Mouse (Mus musculus) limb, embryonic 10.5 days (tissue): ENCODE measurements around the gene Gm26938. TPM values are rescaled to one million over a fixed set of nuclear protein-coding genes. Genes with fewer than 3 reads are reported as not detected.

Experiments
- DNase-seq: peaks from one replicate; pipeline ENCODE4 v3.0.0-alpha.2; 2017; ENCODE audit warnings: low spot score
- H3K27ac ChIP-seq: fragments of 300-500 bp; sonication (generic); 2 replicates; pipeline ENCODE4 v1.5.1; 2016; ENCODE audit warnings: mild to moderate bottlenecking
- H3K27me3 ChIP-seq: fragments of 300-500 bp; sonication (generic); 2 replicates; pipeline ENCODE4 v1.6.1; 2016; ENCODE audit warnings: low read depth, mild to moderate bottlenecking; ENCODE audit not compliant: poor library complexity, severe bottlenecking
- H3K36me3 ChIP-seq: fragments of 300-500 bp; sonication (generic); 2 replicates; pipeline ENCODE4 v1.6.1; 2016; ENCODE audit warnings: mild to moderate bottlenecking, moderate library complexity
- H3K4me1 ChIP-seq: fragments of 300-500 bp; sonication (generic); 2 replicates; pipeline ENCODE4 v1.6.1; 2016
- H3K4me3 ChIP-seq: fragments of 300-500 bp; sonication (generic); 2 replicates; pipeline ENCODE4 v1.5.1; 2016; ENCODE audit warnings: mild to moderate bottlenecking, moderate library complexity
- H3K9me3 ChIP-seq: fragments of 300-500 bp; sonication (generic); replicated peaks from 2 replicates; pipeline ENCODE4 v1.6.1; 2016; ENCODE audit warnings: mild to moderate bottlenecking
- WGBS: fragments of 180-500 bp; shearing (Covaris S2); methylation state at CpG from one replicate; pipeline ENCODE4 v1.1.7; 2016; 5-methylcytosine and 5-hydroxymethylcytosine counted together
- polyA plus RNA-seq: library from polyadenylated mRNA; unstranded; fragments of >200 nt; fragmentation: Nextera tagmentation; extraction: Ambion mirVana; gene quantifications from 2 replicates; pipeline ENCODE4 v1.2.1, GENCODE M21; 2016

Gm26938 gene
- polyA plus RNA-seq = not detected in 2 replicates

DNA sequence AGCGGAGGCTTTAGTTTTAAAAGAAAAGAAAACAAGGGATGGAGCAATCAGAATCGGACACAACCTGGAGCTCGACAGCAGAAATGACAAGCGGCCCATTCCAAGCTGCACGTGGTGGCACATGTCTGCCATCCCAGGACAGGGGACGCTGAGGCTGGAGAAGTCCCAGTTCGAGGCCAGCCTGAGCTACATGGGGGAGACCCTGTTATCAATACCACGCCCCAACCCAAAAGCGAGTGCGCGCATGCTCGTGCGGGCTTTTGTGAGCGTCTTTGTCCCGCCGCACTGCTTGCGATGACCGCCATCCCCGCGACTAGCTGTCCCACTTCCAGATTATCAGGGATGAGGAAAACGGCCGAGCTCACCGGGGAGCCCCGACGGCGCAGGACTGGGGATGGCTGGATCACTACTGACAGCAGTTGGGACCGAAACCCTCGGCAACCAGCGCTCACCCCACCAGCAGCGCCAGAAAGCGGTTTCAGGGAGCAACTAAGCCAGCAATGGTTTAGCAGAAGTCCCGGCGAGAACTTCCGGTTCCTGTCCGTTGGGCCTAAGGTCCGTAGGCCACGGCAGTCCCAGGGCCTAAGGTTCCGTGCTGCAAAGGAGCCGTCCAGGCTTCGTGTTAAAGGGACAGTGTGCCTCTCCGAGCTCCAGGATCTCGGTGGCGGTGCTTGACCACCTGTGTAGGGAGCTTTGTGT is at the start of gene Gm26938, which contains the start of gene Psmg3:
Gene Gm26938, minus strand, starts transcription at position 51 of the 699 bp plus-strand sequence.
Gene Psmg3, minus strand, starts transcription at position 529 of the 699 bp plus-strand sequence.
- Histone ChIP-seq H3K4me3 (peak within 1 kb of the TSS; percentile 79), H3K27me3 (no peaks in the 10 kb centered on the region), H3K9me3 (no peaks in the 10 kb centered on the region), H3K27ac (peak within 1 kb of the TSS; percentile 84), H3K4me1 (peaks cover 31% of the 10 kb centered on the region), H3K36me3 (peaks cover 37% of the 10 kb centered on the region)
- DNase-seq = peak; percentile 96
- WGBS = 1% methylated on average over 43 of the region's 43 CpGs

DNA sequence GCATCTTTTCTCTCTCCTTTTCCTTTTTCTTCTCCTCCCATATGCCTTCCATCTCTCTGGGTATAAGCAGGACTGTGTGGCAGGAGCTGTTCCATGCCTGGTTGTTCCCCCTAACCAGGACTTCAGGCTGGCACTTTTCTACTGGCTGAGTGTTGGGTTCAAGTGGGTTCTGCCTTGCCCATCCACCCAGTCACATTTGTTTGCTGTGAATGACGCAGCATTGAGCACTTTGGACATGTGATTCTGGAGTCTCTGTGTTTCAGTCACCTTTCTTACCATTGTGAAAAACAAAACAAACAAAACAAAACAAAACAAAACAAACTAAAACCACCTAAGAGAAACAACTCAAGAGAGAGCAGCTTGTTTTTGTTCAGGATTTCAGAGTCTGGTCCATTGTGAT is 45.3 kb upstream of the Gm26938 start:
- Histone ChIP-seq H3K36me3 (no peaks in the 10 kb centered on the region), H3K27me3 (no peaks in the 10 kb centered on the region), H3K4me3 (no peak overlapping the region), H3K4me1 (peaks cover 18% of the 10 kb centered on the region), H3K9me3 (no peaks in the 10 kb centered on the region), H3K27ac (no peak overlapping the region)
- DNase-seq = no peak
- WGBS = 85% methylated on average over 1 of the region's 1 CpGs

DNA sequence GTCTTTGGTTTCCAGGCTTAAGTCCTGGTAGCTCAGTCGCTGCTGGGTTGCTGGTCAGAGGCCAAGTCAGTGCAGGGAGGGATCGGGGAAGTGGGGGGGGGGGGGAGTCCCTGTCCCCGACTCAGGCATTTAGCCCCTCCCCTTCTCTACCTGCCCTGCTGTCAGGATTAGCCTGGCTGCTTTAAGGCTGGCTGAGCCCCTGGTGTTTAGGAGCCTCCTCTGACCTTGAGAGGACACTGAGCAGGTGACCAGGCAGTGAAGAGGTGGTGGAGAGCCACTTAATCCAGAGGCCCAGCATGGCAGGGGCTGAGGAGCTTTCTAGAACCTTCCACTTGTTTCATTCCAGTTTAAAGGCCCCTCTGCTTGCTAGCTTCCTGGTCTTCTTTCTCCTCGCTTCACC is 44.7 kb upstream of the Gm26938 start:
- Histone ChIP-seq H3K27me3 (no peaks in the 10 kb centered on the region), H3K9me3 (no peaks in the 10 kb centered on the region), H3K4me1 (peaks cover 18% of the 10 kb centered on the region), H3K4me3 (no peak overlapping the region), H3K27ac (no peak overlapping the region), H3K36me3 (no peaks in the 10 kb centered on the region)
- no peak for DNase-seq
- WGBS = 21% methylated on average over 4 of the region's 4 CpGs

DNA sequence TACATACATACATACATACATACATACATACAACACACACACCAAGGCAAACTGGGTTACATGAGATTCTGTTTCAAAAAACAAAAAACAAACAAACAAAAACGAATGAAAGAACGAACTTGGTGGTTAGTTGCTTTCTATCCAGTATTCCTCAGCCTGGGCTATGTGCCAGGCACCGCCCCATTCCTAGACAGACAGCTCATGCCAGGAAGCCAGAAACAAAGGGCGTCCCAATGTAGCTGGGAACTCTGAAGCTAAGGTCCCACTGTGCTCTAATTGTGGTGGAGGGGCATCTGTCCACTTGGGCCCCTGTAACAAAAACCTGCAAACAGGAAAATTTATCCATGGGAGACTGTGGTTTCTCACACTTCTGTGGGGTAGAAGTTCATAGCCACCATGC is 36.6 kb upstream of the Gm26938 start:
- Histone ChIP-seq H3K27me3 (0 out of 2 replicates have a peak, but pooled peaks cover 9% of the 10 kb centered on the region), H3K4me3 (no peak overlapping the region), H3K27ac (no peak overlapping the region), H3K36me3 (no peaks in the 10 kb centered on the region), H3K4me1 (peaks cover 8% of the 10 kb centered on the region; the same call in 1 of the 2 replicates), H3K9me3 (no peaks in the 10 kb centered on the region)
- no peak for DNase-seq
- 78% methylated on average over 4 of the region's 4 CpGs for WGBS

DNA sequence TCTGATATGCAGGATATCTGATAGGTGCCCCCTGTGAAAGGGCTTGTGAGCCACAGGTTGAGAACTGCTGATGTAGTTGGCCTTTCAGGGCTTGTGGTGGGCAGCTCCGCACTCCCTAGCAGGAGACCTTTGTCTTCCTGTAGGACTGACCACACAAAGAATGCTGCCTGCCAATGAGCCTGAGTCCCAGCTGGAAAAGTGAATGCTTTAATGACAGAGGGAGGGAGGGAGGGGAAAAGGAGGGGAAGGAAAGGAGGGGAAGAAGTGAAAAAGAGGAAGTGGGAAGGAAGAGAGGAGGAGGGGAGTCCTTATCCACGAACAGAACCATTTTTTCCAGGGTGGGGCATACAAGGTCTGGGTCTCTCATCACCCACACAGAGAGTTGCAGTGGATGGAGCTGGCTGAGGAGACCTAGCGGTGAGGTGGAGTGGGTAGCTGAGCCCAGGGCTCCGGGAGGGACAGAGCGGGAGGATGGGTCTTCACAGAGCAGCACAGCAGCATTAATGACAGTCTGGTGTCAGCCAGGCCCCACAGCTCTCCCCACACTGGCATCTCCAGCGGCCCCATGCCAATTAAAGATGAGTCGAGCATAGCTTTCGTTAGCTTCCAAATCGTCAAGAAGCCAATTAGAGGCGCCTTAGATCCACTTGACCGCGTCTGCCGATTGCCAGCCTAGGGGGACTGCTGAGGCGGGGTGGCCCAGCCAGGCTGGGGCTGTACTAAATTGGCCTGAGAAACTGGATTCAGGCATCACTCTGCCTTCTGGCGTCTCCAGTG is 34.3 kb upstream of the Gm26938 start:
- 56% methylated on average over 15 of the region's 15 CpGs for WGBS
- no peaks in the 10 kb centered on the region for H3K36me3 ChIP-seq
- H3K9me3 ChIP-seq = no peaks in the 10 kb centered on the region
- H3K27ac ChIP-seq = no peak overlapping the region
- H3K27me3 ChIP-seq = 0 out of 2 replicates have a peak, but pooled peaks cover 9% of the 10 kb centered on the region
- no peak for DNase-seq
- no peak overlapping the region for H3K4me3 ChIP-seq
- peaks cover 8% of the 10 kb centered on the region; the same call in 1 of the 2 replicates for H3K4me1 ChIP-seq

DNA sequence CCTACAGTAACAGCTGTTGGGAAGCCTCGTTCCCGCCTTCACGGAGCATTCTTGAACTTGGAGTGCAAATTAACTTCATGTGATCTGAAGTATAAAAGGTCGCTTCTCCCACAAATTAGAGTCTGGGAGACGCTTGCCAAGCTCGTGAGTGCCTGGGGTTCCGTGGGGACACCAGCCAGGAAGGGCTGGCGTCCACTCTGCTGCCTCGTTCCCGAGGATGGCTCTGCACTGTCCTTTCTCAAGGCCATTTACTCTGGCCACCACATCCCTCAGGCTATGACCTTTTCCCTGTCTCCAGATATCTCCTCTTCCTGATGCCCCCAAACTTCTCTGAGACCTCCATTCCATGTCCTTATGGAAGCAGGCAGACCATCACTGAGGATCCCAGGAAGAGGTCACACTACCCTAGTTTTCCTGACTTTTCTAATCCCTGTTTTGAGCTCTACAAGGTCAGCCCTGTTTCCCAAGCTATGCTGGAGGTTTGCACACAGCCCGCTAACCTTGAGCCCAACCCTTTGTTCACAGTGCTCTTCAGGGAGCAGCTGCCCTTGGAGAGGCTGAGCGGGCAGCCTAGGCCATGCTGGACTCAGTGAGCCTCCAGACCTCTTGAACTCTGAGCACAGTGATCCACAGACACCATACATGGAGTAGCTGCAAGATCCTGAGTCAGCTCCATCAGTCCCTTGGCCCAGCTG is 23.6 kb upstream of the Gm26938 start:
- 84% methylated on average over 12 of the region's 12 CpGs for WGBS
- H3K27ac ChIP-seq = no peak overlapping the region

DNA sequence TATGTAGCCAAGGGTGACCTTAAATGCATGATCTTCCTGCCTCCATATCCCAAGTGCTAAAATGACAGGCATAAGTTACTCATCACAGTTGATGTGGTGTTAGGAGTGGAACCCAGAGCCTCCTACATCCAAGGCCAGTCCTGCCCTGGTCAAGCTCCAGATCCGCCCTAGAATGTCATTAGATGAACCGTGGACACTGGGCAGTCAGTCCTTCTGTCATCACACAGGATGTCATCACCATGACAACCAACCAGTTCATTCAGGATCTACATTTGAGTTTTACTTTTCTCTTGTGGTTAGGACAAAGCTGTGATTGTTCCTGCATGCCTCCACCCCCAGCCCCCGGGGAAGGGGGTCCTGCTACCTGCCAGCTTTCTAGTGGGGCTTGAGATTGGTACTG is 12.9 kb upstream of the Gm26938 start:
- Histone ChIP-seq H3K27ac (no peak overlapping the region), H3K4me1 (peaks cover 4% of the 10 kb centered on the region; the same call in 1 of the 2 replicates), H3K27me3 (no peaks in the 10 kb centered on the region), H3K36me3 (no peaks in the 10 kb centered on the region), H3K4me3 (no peak overlapping the region), H3K9me3 (no peaks in the 10 kb centered on the region)
- DNase-seq = no peak
- 58% methylated on average over 3 of the region's 3 CpGs for WGBS

More for the DNA sequence above, 23.6 kb upstream of the Gm26938 start:
- Histone ChIP-seq H3K9me3 (peaks cover 3% of the 10 kb centered on the region; the same call in 1 of the 2 replicates), H3K27me3 (peaks cover 19% of the 10 kb centered on the region; the same call in 1 of the 2 replicates), H3K4me3 (no peak overlapping the region), H3K4me1 (peaks cover 5% of the 10 kb centered on the region; the same call in 1 of the 2 replicates), H3K36me3 (no peaks in the 10 kb centered on the region)
- DNase-seq = no peak

DNA sequence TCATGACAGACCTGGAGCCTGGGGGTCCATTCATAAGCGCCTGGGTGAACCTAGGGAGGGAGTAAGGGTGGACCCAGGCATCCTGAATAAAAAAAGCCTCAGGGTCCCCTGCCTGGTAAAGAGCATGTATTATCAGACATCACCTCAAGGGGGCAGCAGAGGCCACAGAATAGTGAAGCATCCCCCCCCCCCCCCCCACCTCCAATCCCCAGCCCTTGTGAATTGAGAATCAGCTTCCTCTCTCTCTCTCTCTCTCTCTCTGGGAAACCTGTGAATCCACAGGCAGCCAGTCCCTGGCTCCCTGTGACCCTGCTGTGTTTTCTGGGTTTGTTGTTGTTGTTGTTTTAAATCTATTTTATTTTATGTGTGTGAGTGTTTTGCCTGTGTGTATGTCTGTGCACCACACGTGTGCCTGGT is 12.3 kb upstream of the Gm26938 start:
- Histone ChIP-seq H3K9me3 (no peaks in the 10 kb centered on the region), H3K27ac (no peak overlapping the region), H3K27me3 (no peaks in the 10 kb centered on the region), H3K4me1 (peaks cover 4% of the 10 kb centered on the region; the same call in 1 of the 2 replicates), H3K36me3 (no peaks in the 10 kb centered on the region), H3K4me3 (no peak overlapping the region)
- peak; percentile 85 for DNase-seq
- 28% methylated on average over 2 of the region's 2 CpGs for WGBS

DNA sequence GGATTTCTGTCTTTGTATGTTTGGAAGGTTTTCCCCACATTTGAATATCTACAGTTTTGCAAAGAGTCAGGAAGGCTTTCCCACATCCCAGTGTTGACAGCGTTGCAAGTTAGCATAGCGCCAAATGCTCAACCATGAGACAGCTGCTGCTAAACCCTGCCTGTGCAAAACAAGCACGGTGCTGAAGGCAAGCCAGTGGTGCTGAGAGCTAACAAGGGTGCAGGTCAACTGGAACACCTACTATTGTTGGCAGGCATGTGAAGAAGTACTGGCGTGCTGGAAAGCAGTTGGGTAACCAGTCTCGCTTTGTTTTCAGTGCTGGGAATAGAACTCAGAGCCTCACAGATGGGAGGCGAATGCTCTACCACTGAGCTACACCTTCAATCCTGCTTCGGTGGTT is 9.5 kb upstream of the Gm26938 start:
- DNase-seq = no peak
- WGBS = 88% methylated on average over 7 of the region's 7 CpGs
- Histone ChIP-seq H3K27ac (no peak overlapping the region), H3K9me3 (no peaks in the 10 kb centered on the region), H3K4me1 (peaks cover 4% of the 10 kb centered on the region; the same call in 1 of the 2 replicates), H3K27me3 (no peaks in the 10 kb centered on the region), H3K36me3 (no peaks in the 10 kb centered on the region), H3K4me3 (no peak overlapping the region)

DNA sequence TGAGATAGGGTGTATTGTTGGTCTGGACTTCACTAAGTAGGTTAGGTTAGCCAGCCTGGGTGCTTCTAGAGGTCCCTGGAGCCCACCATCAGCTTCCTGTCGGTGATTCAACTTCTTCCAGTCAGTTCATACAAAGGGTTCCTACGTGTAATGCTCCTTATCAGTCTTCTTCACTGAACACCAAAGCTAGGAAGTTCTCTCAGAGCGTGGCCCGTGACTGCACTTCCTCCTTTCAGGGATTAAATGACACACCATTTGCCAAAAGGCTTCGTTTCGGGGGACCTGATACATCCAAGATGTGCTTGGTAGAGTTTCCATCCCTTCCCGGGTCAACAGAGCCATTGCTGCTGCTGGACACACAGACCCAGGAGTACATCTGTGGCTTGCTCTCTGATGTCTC is 5.9 kb upstream of the Gm26938 start:
- H3K9me3 ChIP-seq = no peaks in the 10 kb centered on the region
- no peaks in the 10 kb centered on the region for H3K36me3 ChIP-seq
- no peak for DNase-seq
- no peak overlapping the region for H3K27ac ChIP-seq
- WGBS = 86% methylated on average over 7 of the region's 7 CpGs
- no peaks in the 10 kb centered on the region for H3K27me3 ChIP-seq
- H3K4me1 ChIP-seq = no peaks in the 10 kb centered on the region
- H3K4me3 ChIP-seq = no peak overlapping the region

DNA sequence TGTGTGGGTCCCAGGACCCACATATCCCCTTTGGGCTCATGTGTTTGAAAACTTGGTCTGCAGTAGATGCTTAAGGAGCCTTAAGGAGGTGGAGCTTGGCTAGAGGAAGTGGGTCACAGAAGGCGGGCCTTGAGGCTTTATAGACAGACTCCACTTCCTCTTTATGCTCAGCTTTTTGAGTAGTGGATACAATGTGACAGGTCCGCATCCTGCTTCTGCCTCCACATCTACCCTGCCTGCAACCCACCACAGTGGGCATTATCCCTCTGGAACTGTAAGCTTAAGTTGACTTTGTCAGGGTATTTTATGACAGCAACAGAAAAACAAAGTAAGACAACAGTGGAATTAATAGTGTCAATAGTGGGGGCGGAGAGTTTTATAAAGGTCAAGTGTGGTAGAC is 4.5 kb upstream of the Gm26938 start:
- 80% methylated on average over 3 of the region's 3 CpGs for WGBS
- Histone ChIP-seq H3K9me3 (no peaks in the 10 kb centered on the region), H3K27me3 (no peaks in the 10 kb centered on the region), H3K36me3 (no peaks in the 10 kb centered on the region), H3K27ac (no peak overlapping the region), H3K4me1 (peaks cover 6% of the 10 kb centered on the region), H3K4me3 (no peak overlapping the region)
- no peak for DNase-seq

DNA sequence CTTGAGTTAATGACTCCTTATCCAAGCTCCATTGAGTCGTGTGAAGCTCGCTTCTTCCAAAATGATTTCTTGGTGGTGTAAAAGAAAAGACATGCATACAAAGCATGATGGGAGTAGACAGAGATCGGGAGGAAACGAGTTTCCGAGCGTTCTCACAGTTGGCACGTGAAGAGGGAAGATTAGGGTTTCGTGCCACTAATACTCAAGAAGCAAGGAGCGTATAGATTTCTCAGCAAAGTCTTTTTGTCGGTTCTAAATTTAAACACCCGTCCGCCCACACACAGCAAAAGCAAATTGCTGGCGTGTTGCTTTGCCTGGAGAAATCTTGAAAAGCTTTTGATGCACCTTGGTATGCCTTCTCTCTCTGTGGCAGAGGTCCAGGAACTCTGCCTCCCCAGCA is 3.2 kb upstream of the Gm26938 start:
- Histone ChIP-seq H3K4me1 (peaks cover 12% of the 10 kb centered on the region), H3K27ac (no peak overlapping the region), H3K27me3 (no peaks in the 10 kb centered on the region), H3K4me3 (no peak overlapping the region), H3K9me3 (no peaks in the 10 kb centered on the region), H3K36me3 (peaks cover 10% of the 10 kb centered on the region)
- DNase-seq = no peak
- 86% methylated on average over 13 of the region's 13 CpGs for WGBS
